Mouse (Mus musculus) cerebellum, adult 2 months (tissue): ENCODE data around the gene Pde9a.

Source experiments
- CTCF ChIP-seq: fragments of 200-500 bp; IDR thresholded peaks from 2 replicates; pipeline ENCODE4 v1.5.1; 2011; ENCODE audit warnings: low read depth, mild to moderate bottlenecking, control low read depth, low read length, moderate library complexity, borderline replicate concordance; ENCODE audit not compliant: insufficient read depth
- POLR2A ChIP-seq: fragments of 200-500 bp; IDR thresholded peaks from 2 replicates; pipeline ENCODE4 v1.6.1; 2011; ENCODE audit warnings: low read length, control low read depth, borderline replicate concordance; ENCODE audit not compliant: insufficient read depth

DNA sequence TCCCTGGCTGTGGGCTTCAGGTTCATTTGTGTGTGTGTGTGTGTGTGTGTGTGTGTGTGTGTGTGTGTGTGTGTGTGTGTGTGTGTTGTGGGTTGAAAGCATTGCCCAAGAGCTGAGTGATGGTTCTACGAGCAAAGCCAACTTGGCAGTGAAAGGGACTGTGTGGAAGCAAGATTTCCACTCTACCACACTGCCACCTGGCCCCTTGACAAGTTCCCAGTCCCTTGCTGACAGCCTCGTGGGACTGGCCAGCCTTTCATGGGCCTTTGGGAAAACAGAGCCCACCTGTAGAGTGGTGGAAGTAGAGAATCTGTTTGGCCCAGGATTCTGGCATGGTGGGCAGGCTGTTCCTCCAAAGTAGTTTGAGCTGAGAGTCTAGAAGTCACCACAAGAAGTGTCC, 7.8 kb downstream of the Pde9a start:
- TF ChIP-seq POLR2A: no peak
- no peak for TF ChIP-seq CTCF
